Mouse (Mus musculus): ENCODE results near the gene Sez6. TPM values are rescaled to one million over a fixed set of nuclear protein-coding genes. Genes with fewer than 3 reads are reported as not detected.

Sez6 gene
- polyA plus RNA-seq, 1 experiment, result 1.1 TPM

DNA sequence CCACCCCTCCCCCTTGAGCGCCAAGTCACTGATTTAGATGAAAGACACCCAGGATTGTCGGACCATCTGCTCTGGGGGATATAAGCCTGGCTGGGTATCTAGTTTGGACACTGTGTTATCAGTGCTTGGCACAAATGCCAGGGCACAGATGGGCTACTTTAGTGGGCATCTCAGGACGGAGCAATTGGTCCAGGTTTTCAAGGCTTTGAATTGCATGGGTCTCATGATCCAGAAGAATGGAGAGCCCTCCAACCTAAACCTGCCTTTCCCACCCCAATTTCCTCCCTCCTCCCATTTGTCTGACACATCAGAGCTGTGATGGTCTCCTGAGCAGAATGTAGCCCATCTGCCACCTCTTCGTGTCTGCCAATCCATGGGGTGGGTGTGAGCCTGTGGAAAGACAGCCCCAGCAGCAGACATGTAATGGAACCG lies 20.2 kb downstream of the Sez6 start:
- no peaks in the 10 kb centered on the region for H3K36me3 ChIP-seq (ENCODE audit: control insufficient read depth, insufficient read depth, low read length)
- H3K27ac ChIP-seq (ENCODE audit: control insufficient read depth, insufficient read depth, low read length), result no peak overlapping the region
- 75% methylated on average over 5 of the region's 5 CpGs for WGBS
- no peaks in the 10 kb centered on the region; the same call in 1 of the 2 replicates for H3K27me3 ChIP-seq (ENCODE audit: control insufficient read depth, insufficient read depth, low read length)
- H3K4me3 ChIP-seq (ENCODE audit: control insufficient read depth, insufficient read depth, low read length), result no peak overlapping the region
- no peak for TF ChIP-seq CTCF (IDR thresholded peaks at IDR 0.05; ENCODE audit: borderline replicate concordance, control insufficient read depth, extremely low read depth, insufficient read depth, low read length, poor library complexity)
- no peak for TF ChIP-seq POLR2A (IDR thresholded peaks at IDR 0.05; ENCODE audit: control insufficient read depth, extremely low read depth, insufficient read depth, low read length, poor library complexity)
- no peaks in the 10 kb centered on the region for H3K4me1 ChIP-seq (replicated peaks; ENCODE audit: control insufficient read depth, insufficient read depth, low read length)
- no peak for DNase-seq

DNA sequence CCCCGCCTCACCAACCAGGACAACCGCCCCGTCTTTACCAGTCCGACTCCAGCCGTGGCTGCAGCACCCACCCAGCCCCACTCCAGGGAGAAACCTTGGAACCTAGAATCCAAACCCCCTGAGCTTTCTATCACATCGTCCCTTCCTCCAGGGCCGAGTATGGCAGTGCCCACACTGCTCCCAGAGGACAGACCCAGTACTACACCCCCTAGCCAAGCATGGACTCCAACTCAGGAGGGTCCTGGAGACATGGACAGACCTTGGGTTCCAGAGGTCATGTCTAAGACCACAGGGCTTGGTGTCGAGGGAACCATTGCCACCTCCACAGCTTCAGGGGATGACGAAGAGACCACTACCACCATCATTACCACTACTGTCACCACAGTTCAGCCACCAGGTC lies 23.1 kb downstream of the Sez6 start:
- H3K4me3 ChIP-seq (ENCODE audit: control insufficient read depth, insufficient read depth, low read length), result no peak overlapping the region

DNA sequence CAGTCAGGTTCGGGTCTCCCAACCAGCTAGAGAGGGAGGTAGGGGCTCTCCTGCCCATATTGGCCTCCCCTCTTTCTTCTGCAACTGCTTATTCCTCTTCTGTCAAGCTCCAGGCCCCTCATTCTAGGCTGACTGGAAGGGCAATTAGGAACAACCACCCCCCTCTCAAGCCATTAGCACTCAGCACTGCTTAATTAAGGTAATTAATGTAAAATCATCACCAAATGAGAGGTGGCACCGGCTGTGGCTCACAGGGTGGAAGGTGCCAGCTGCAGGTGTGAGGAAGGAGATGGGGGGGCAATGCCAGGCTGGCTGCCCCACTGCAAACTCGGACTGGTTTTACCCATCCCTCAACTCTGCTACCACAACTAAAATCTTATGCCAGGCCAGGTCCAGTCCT lies 25.8 kb downstream of the Sez6 start:
- H3K4me1 ChIP-seq (replicated peaks; ENCODE audit: control insufficient read depth, insufficient read depth, low read length), result no peaks in the 10 kb centered on the region
- no peaks in the 10 kb centered on the region for H3K36me3 ChIP-seq (ENCODE audit: control insufficient read depth, insufficient read depth, low read length)
- no peak overlapping the region for H3K4me3 ChIP-seq (ENCODE audit: control insufficient read depth, insufficient read depth, low read length)
- DNase-seq, result no peak
- H3K27ac ChIP-seq (ENCODE audit: control insufficient read depth, insufficient read depth, low read length), result no peak overlapping the region
- 71% methylated on average over 3 of the region's 3 CpGs for WGBS
- H3K27me3 ChIP-seq (ENCODE audit: control insufficient read depth, insufficient read depth, low read length), result no peaks in the 10 kb centered on the region
- TF ChIP-seq CTCF (IDR thresholded peaks at IDR 0.05; ENCODE audit: borderline replicate concordance, control insufficient read depth, extremely low read depth, insufficient read depth, low read length, poor library complexity) (no peak), POLR2A (IDR thresholded peaks at IDR 0.05; ENCODE audit: control insufficient read depth, extremely low read depth, insufficient read depth, low read length, poor library complexity) (no peak)

More for the DNA sequence above, 23.1 kb downstream of the Sez6 start:
- DNase-seq, result peak; percentile 54
- peak; percentile 72; the same call in 1 of the 2 replicates for TF ChIP-seq CTCF (IDR thresholded peaks at IDR 0.05; ENCODE audit: borderline replicate concordance, control insufficient read depth, extremely low read depth, insufficient read depth, low read length, poor library complexity)
- TF ChIP-seq POLR2A (IDR thresholded peaks at IDR 0.05; ENCODE audit: control insufficient read depth, extremely low read depth, insufficient read depth, low read length, poor library complexity), result no peak
- no peak overlapping the region for H3K27ac ChIP-seq (ENCODE audit: control insufficient read depth, insufficient read depth, low read length)
- no peaks in the 10 kb centered on the region for H3K36me3 ChIP-seq (ENCODE audit: control insufficient read depth, insufficient read depth, low read length)
- no peaks in the 10 kb centered on the region; the same call in 1 of the 2 replicates for H3K27me3 ChIP-seq (ENCODE audit: control insufficient read depth, insufficient read depth, low read length)
- WGBS, result 50% methylated on average over 9 of the region's 9 CpGs
- no peaks in the 10 kb centered on the region for H3K4me1 ChIP-seq (replicated peaks; ENCODE audit: control insufficient read depth, insufficient read depth, low read length)

DNA sequence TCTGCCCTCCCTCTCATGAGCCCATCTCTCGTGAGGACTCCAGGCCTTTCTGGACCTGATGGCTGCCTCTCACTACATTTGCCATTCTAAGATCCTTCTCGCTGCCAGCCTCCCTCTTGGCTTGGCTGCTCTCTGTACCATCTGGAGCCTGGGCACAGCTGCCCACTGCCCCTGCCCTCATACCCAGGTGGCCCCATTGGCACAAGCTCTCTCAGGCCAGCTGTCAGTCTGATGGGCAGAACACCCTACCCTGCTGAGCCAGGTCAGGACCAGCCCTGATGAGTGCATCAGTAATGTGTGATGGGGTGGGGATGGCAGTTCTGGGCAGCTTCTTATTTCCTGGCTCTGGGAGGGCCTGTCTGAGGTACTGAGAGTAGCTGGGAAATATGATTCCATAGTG lies 27.7 kb downstream of the Sez6 start:
- H3K4me3 ChIP-seq (ENCODE audit: control insufficient read depth, insufficient read depth, low read length), result no peak overlapping the region
- TF ChIP-seq POLR2A (IDR thresholded peaks at IDR 0.05; ENCODE audit: control insufficient read depth, extremely low read depth, insufficient read depth, low read length, poor library complexity) (no peak), CTCF (IDR thresholded peaks at IDR 0.05; ENCODE audit: borderline replicate concordance, control insufficient read depth, extremely low read depth, insufficient read depth, low read length, poor library complexity) (no peak)
- 85% methylated on average over 2 of the region's 2 CpGs for WGBS

DNA sequence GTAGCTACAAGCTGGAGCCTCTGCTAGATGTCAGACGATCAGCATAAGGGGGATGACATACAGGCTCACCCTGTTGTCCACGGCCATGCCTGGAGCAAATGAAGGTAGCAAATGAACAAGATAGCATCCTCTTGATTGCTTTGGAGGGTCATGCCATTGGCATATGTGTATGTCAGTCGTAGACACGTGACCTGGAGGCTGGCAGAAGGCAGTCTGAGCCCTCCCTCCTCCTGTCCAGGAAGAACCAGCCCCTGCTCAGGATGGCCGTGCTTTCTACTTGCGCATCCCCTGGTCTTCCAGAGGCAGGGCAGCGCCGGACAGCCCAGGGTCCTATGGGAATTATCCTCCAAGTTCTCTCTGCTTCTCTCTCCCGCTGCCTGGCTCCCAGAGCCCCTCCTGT lies 28.3 kb downstream of the Sez6 start:
- Histone ChIP-seq H3K27ac (ENCODE audit: control insufficient read depth, insufficient read depth, low read length) (no peak overlapping the region), H3K27me3 (ENCODE audit: control insufficient read depth, insufficient read depth, low read length) (no peaks in the 10 kb centered on the region), H3K4me1 (replicated peaks; ENCODE audit: control insufficient read depth, insufficient read depth, low read length) (no peaks in the 10 kb centered on the region), H3K36me3 (ENCODE audit: control insufficient read depth, insufficient read depth, low read length) (no peaks in the 10 kb centered on the region), H3K4me3 (ENCODE audit: control insufficient read depth, insufficient read depth, low read length) (no peak overlapping the region)
- no peak for DNase-seq
- WGBS, result 70% methylated on average over 9 of the region's 9 CpGs
- TF ChIP-seq CTCF (IDR thresholded peaks at IDR 0.05; ENCODE audit: borderline replicate concordance, control insufficient read depth, extremely low read depth, insufficient read depth, low read length, poor library complexity), result no peak
- no peak for TF ChIP-seq POLR2A (IDR thresholded peaks at IDR 0.05; ENCODE audit: control insufficient read depth, extremely low read depth, insufficient read depth, low read length, poor library complexity)

More for the DNA sequence above, 27.7 kb downstream of the Sez6 start:
- Histone ChIP-seq H3K27ac (ENCODE audit: control insufficient read depth, insufficient read depth, low read length) (no peak overlapping the region), H3K36me3 (ENCODE audit: control insufficient read depth, insufficient read depth, low read length) (no peaks in the 10 kb centered on the region), H3K27me3 (ENCODE audit: control insufficient read depth, insufficient read depth, low read length) (no peaks in the 10 kb centered on the region), H3K4me1 (replicated peaks; ENCODE audit: control insufficient read depth, insufficient read depth, low read length) (no peaks in the 10 kb centered on the region)
- no peak for DNase-seq

DNA sequence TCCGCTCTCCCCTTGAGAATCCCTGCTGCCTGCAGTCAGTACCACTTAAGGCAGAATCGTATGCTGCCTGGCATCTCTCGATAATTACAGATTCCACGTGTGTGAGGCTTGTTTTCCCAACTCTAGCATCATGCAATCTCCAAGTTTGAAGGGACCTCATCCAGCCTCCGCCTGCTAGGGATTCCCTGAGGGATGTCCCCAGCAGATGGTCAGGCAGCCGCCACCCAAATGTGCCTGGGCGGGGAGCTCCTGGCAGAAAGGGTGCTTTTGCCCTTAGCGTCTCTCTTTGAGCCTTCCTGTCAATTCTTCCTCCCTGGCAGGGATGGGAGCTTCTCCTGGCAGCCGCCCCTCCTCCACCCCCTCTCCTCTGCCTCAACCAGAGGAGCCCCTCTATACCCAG lies 29.6 kb downstream of the Sez6 start:
- Histone ChIP-seq H3K4me3 (ENCODE audit: control insufficient read depth, insufficient read depth, low read length) (no peak overlapping the region), H3K27me3 (ENCODE audit: control insufficient read depth, insufficient read depth, low read length) (no peaks in the 10 kb centered on the region), H3K4me1 (replicated peaks; ENCODE audit: control insufficient read depth, insufficient read depth, low read length) (no peaks in the 10 kb centered on the region), H3K27ac (ENCODE audit: control insufficient read depth, insufficient read depth, low read length) (no peak overlapping the region), H3K36me3 (ENCODE audit: control insufficient read depth, insufficient read depth, low read length) (no peaks in the 10 kb centered on the region)
- TF ChIP-seq POLR2A (IDR thresholded peaks at IDR 0.05; ENCODE audit: control insufficient read depth, extremely low read depth, insufficient read depth, low read length, poor library complexity) (no peak), CTCF (IDR thresholded peaks at IDR 0.05; ENCODE audit: borderline replicate concordance, control insufficient read depth, extremely low read depth, insufficient read depth, low read length, poor library complexity) (no peak)
- 65% methylated on average over 9 of the region's 9 CpGs for WGBS
- DNase-seq, result no peak

DNA sequence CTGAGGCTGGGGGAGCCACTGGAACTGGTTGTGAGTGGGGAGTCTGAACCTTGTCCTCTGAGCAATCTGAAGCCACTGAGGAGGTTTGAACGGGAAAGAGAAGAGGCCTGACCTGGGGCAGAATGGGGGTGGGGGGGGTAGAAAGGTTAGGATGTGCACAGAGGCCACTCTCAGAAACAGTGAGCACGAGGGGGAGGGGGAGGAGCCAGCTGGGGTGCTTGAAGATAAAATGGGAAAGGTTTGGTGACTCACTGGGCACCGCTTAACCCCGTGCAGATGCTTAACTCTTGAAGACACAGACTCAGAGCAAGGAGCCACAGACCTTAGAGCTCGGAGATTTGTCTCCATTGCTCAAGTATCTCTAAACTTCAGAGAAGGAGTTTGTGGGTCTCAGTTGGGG lies 30.3 kb downstream of the Sez6 start:
- DNase-seq, result no peak
- TF ChIP-seq CTCF (IDR thresholded peaks at IDR 0.05; ENCODE audit: borderline replicate concordance, control insufficient read depth, extremely low read depth, insufficient read depth, low read length, poor library complexity) (no peak), POLR2A (IDR thresholded peaks at IDR 0.05; ENCODE audit: control insufficient read depth, extremely low read depth, insufficient read depth, low read length, poor library complexity) (no peak)
- Histone ChIP-seq H3K27ac (ENCODE audit: control insufficient read depth, insufficient read depth, low read length) (no peak overlapping the region), H3K27me3 (ENCODE audit: control insufficient read depth, insufficient read depth, low read length) (no peaks in the 10 kb centered on the region), H3K36me3 (ENCODE audit: control insufficient read depth, insufficient read depth, low read length) (no peaks in the 10 kb centered on the region), H3K4me1 (replicated peaks; ENCODE audit: control insufficient read depth, insufficient read depth, low read length) (no peaks in the 10 kb centered on the region), H3K4me3 (ENCODE audit: control insufficient read depth, insufficient read depth, low read length) (no peak overlapping the region)
- WGBS, result 35% methylated on average over 5 of the region's 5 CpGs

Measured in thymus, adult 2 months (tissue).